In genomic region chr8:71256545-71257232, GRCm38 (mm10) we compare ENCODE assay signal across 25 mouse cellular contexts. TPM values are rescaled to one million over a fixed set of nuclear protein-coding genes. Genes with fewer than 3 reads are reported as not detected.
DNase-seq lines count a peak whose midpoint lies in the region; ATAC-seq and TF ChIP-seq lines count a peak whose summit lies in the region.
"Had no signal": no experiment of that assay in that cellular context is flagged by ENCODE, and none has a peak within 500 bp of the region (broad histone marks: within the 10 kb centered on the region; RNA-seq: fewer than 3 reads in every experiment).

No protein-coding gene starts in this region.

- H3K36me3 ChIP-seq in liver, embryonic 11.5 days (ENCODE audit: control insufficient read depth, insufficient read depth, low read length) = peaks cover 30% of the 10 kb centered on the region
- H3K36me3 ChIP-seq in stomach, postnatal 0 days (ENCODE audit: control insufficient read depth, insufficient read depth, low read length) = no peaks in the 10 kb centered on the region; the same call in 1 of the 2 replicates
- peaks cover 69% of the 10 kb centered on the region for H3K36me3 ChIP-seq in forebrain, embryonic 10.5 days (replicated peaks)
- H3K36me3 ChIP-seq in midbrain, postnatal 0 days (ENCODE audit: insufficient read depth, low read length) = peaks cover 48% of the 10 kb centered on the region

- no peak overlapping the region for H3K4me3 ChIP-seq in liver, embryonic 11.5 days (ENCODE audit: low read depth, low read length)
- no peak overlapping the region for H3K4me3 ChIP-seq in stomach, postnatal 0 days (ENCODE audit: low read depth, low read length)
- H3K4me3 ChIP-seq in forebrain, embryonic 10.5 days = no peak overlapping the region
- no peak overlapping the region for H3K4me3 ChIP-seq in midbrain, postnatal 0 days (ENCODE audit: low read depth, low read length)
- H3K4me3 ChIP-seq: embryonic facial prominence, embryonic 10.5 days; heart, embryonic 12.5 days; liver, embryonic 13.5 days; midbrain, embryonic 10.5 days; neural tube, embryonic 15.5 days had no signal

- no peaks in the 10 kb centered on the region for H3K4me1 ChIP-seq in liver, embryonic 11.5 days (replicated peaks; ENCODE audit: control insufficient read depth, insufficient read depth, low read length)
- H3K4me1 ChIP-seq in stomach, postnatal 0 days (replicated peaks; ENCODE audit: control insufficient read depth, insufficient read depth) = no peaks in the 10 kb centered on the region
- H3K4me1 ChIP-seq in forebrain, embryonic 10.5 days = no peaks in the 10 kb centered on the region
- H3K4me1 ChIP-seq in midbrain, postnatal 0 days (ENCODE audit: insufficient read depth, low read length) = no peaks in the 10 kb centered on the region
- H3K4me1 ChIP-seq: embryonic facial prominence, embryonic 10.5 days; heart, embryonic 12.5 days; midbrain, embryonic 10.5 days; neural tube, embryonic 15.5 days had no signal

- H3K9ac ChIP-seq in liver, embryonic 11.5 days (ENCODE audit: low read depth, low read length) = no peak overlapping the region
- H3K9ac ChIP-seq in stomach, postnatal 0 days (ENCODE audit: low read length) = no peak overlapping the region
- H3K9ac ChIP-seq in midbrain, postnatal 0 days (replicated peaks; ENCODE audit: low read length, poor library complexity, severe bottlenecking) = no peak overlapping the region
- H3K9ac ChIP-seq: heart, embryonic 12.5 days; liver, embryonic 13.5 days; neural tube, embryonic 15.5 days had no signal

- no peaks in the 10 kb centered on the region for H3K9me3 ChIP-seq in liver, embryonic 11.5 days (ENCODE audit: control insufficient read depth, low read length)
- H3K9me3 ChIP-seq in stomach, postnatal 0 days (ENCODE audit: control insufficient read depth, low read length) = no peaks in the 10 kb centered on the region
- H3K9me3 ChIP-seq in forebrain, embryonic 10.5 days = no peaks in the 10 kb centered on the region
- no peaks in the 10 kb centered on the region for H3K9me3 ChIP-seq in midbrain, postnatal 0 days (ENCODE audit: low read length)
- H3K9me3 ChIP-seq: embryonic facial prominence, embryonic 10.5 days; G1E; heart, embryonic 12.5 days; liver, embryonic 13.5 days; midbrain, embryonic 10.5 days; neural tube, embryonic 15.5 days had no signal

- peak; percentile 19 for DNase-seq in liver, embryonic 11.5 days (ENCODE audit: low spot score)
- no peak for DNase-seq in liver
- DNase-seq in lung, adult 18-20 months = peak; percentile 82 to 90
- peak; percentile 58 for DNase-seq in lung, postnatal 14 days
- peak; percentile 86 for DNase-seq in stomach, postnatal 0 days (ENCODE audit: low spot score)
- no peak for DNase-seq in forebrain, embryonic 10.5 days (ENCODE audit: extremely low spot score, low spot score)
- no peak for DNase-seq in midbrain, postnatal 0 days (ENCODE audit: low spot score)
- DNase-seq: adrenal gland, postnatal 36 days; cerebellum, adult 11 months; cerebellum, adult 9-11 months; heart, adult 18-20 months; heart, postnatal 10 days; kidney, postnatal 25 days; liver, embryonic 13.5 days; thymus, postnatal 14 days had no signal

- 91% methylated on average over 3 of the region's 3 CpGs for WGBS in liver, embryonic 11.5 days
- 78% methylated on average over 3 of the region's 3 CpGs for WGBS in stomach, postnatal 0 days
- 94% methylated on average over 3 of the region's 3 CpGs for WGBS in forebrain, embryonic 10.5 days
- WGBS in midbrain, postnatal 0 days = 94% methylated on average over 3 of the region's 3 CpGs

- ATAC-seq in liver, embryonic 11.5 days (replicated peaks; ENCODE audit: low FRiP score) = no peak
- peak; percentile 90 for ATAC-seq in stomach, postnatal 0 days (ENCODE audit: low FRiP score, low TSS enrichment)
- ATAC-seq in midbrain, postnatal 0 days (ENCODE audit: low FRiP score) = no peak
- ATAC-seq in granulocyte monocyte progenitor cell, adult 5-6 weeks (replicated peaks; ENCODE audit: poor library complexity, severe bottlenecking) = no peak
- ATAC-seq: hindbrain, postnatal 0 days; intestine, embryonic 16.5 days; Patski had no signal

- H3K27me3 ChIP-seq in liver, embryonic 11.5 days (replicated peaks; ENCODE audit: control insufficient read depth, insufficient read depth, low read length) = no peaks in the 10 kb centered on the region
- no peaks in the 10 kb centered on the region for H3K27me3 ChIP-seq in stomach, postnatal 0 days (ENCODE audit: control insufficient read depth, insufficient read depth, low read length)
- H3K27me3 ChIP-seq in forebrain, embryonic 10.5 days (ENCODE audit: poor library complexity, severe bottlenecking) = no peaks in the 10 kb centered on the region
- no peaks in the 10 kb centered on the region for H3K27me3 ChIP-seq in midbrain, postnatal 0 days (ENCODE audit: insufficient read depth, low read length)
- H3K27me3 ChIP-seq: CH12.LX; heart, embryonic 12.5 days; liver, embryonic 13.5 days; neural tube, embryonic 15.5 days; Patski had no signal

- no peak for TF ChIP-seq EP300 in stomach, postnatal 0 days (optimal IDR thresholded peaks at IDR 0.05)

- TF ChIP-seq CTCF in stomach, postnatal 0 days (IDR thresholded peaks at IDR 0.05; ENCODE audit: low read depth) = no peak
- no peak for TF ChIP-seq CTCF in midbrain, postnatal 0 days (IDR thresholded peaks at IDR 0.05)

- H3K27ac ChIP-seq in liver, embryonic 11.5 days (ENCODE audit: low read depth, low read length) = no peak overlapping the region
- peak overlapping the region; percentile 56; the same call in 1 of the 2 replicates for H3K27ac ChIP-seq in stomach, postnatal 0 days (replicated peaks)
- no peak overlapping the region for H3K27ac ChIP-seq in forebrain, embryonic 10.5 days
- H3K27ac ChIP-seq in midbrain, postnatal 0 days (ENCODE audit: low read depth, low read length) = no peak overlapping the region
- H3K27ac ChIP-seq: embryonic facial prominence, embryonic 10.5 days; hindbrain, postnatal 0 days; liver, embryonic 13.5 days; midbrain, embryonic 10.5 days; neural tube, embryonic 15.5 days had no signal

- no peak overlapping the region for H3K4me2 ChIP-seq in liver, embryonic 11.5 days
- H3K4me2 ChIP-seq in stomach, postnatal 0 days (replicated peaks; ENCODE audit: low read depth) = no peak overlapping the region
- no peak overlapping the region for H3K4me2 ChIP-seq in midbrain, postnatal 0 days (ENCODE audit: low read depth, low read length, poor library complexity, severe bottlenecking)
- H3K4me2 ChIP-seq: heart, embryonic 12.5 days; liver, embryonic 13.5 days; neural tube, embryonic 15.5 days had no signal

RNA-seq across cellular contexts. Expression of gene Myo9b, which starts 15.8 kb away (rescaled TPM):
- polyA plus RNA-seq in liver, embryonic 11.5 days (2014; fragmentation: Nextera tagmentation; extraction: Ambion mirVana) = 19.0 and 20.2 TPM in 2 replicates
- polyA plus RNA-seq in stomach, postnatal 0 days (2015; fragmentation: Nextera tagmentation; extraction: Ambion mirVana) = 5.8 and 6.0 TPM in 2 replicates
- polyA plus RNA-seq in forebrain, embryonic 10.5 days (2016; fragmentation: Nextera tagmentation; extraction: Ambion mirVana) = 26.0 and 28.0 TPM in 2 replicates
- 32.3 and 58.1 TPM in 2 replicates for total RNA-seq in midbrain, postnatal 0 days (2014; rRNA removed)
- polyA plus RNA-seq in midbrain, postnatal 0 days (2015; fragmentation: Nextera tagmentation; extraction: Ambion mirVana) = 6.9 and 7.6 TPM in 2 replicates
- 35.5 and 51.5 TPM in 2 replicates for total RNA-seq in granulocyte monocyte progenitor cell, adult 5-6 weeks (2014; fragmentation: Nextera tagmentation)
- 34.8 and 38.6 TPM in 2 replicates for total RNA-seq in granulocyte monocyte progenitor cell, adult 5-6 weeks (2017)

RNA-seq across cellular contexts. Expression of gene Haus8, which starts 16.0 kb away (rescaled TPM):
- polyA plus RNA-seq in liver, embryonic 11.5 days (2014; fragmentation: Nextera tagmentation; extraction: Ambion mirVana) = 73.3 and 77.0 TPM in 2 replicates
- polyA plus RNA-seq in stomach, postnatal 0 days (2015; fragmentation: Nextera tagmentation; extraction: Ambion mirVana) = 24.8 and 29.0 TPM in 2 replicates
- polyA plus RNA-seq in forebrain, embryonic 10.5 days (2016; fragmentation: Nextera tagmentation; extraction: Ambion mirVana) = 61.3 and 65.8 TPM in 2 replicates
- 26.2 and 27.8 TPM in 2 replicates for total RNA-seq in midbrain, postnatal 0 days (2014; rRNA removed)
- polyA plus RNA-seq in midbrain, postnatal 0 days (2015; fragmentation: Nextera tagmentation; extraction: Ambion mirVana) = 46.2 and 49.6 TPM in 2 replicates
- 17.7 and 36.8 TPM in 2 replicates for total RNA-seq in granulocyte monocyte progenitor cell, adult 5-6 weeks (2014; fragmentation: Nextera tagmentation)
- total RNA-seq in granulocyte monocyte progenitor cell, adult 5-6 weeks (2017) = 55.1 and 56.2 TPM in 2 replicates

Comparison
In these comparisons a context has a peak if more than half of its experiments do, and no peak if none do; other contexts are left out.
1. DNase-seq: peak in liver, embryonic 11.5 days (single experiment), lung, adult 18-20 months (2 of 2), lung, postnatal 14 days (single experiment) and stomach, postnatal 0 days (single experiment); none in liver (single experiment), forebrain, embryonic 10.5 days (single experiment) and midbrain, postnatal 0 days (single experiment).